Mouse (Mus musculus): ENCODE results near the gene Morn3.
A peak's percentile ranks its signal among the peaks of the same experiment; 100 is the strongest.

Morn3 gene

DNA sequence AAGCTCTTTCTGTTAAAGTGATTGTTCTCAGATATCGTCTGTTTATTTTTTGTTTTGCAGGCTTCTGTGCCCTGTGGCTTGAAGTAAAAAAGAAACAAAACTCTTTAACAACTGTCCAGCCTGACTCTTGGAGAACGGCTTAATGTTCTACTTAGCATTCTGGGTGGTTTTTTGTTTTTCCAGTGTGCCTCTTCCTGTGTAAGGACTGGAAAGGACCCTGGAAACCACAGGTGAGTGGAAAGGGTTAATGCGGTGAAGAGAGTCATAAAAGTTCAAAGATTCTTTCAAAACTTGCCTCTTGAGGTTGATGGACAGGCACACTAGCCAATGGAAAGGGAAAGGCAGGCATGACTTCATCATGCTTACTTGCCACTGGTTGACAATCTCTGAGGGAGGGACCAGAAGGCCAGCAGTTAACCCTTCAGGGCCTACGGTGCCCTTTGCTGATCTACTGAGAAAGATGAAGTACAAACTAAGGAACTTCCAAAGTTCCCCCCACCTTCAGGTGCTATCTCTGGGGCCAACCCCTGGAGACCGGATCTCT, 52.4 kb downstream of the Morn3 start:
- peak; percentile 88 to 90 for DNase-seq (ENCODE audit: low spot score in 2 of 2)

DNA sequence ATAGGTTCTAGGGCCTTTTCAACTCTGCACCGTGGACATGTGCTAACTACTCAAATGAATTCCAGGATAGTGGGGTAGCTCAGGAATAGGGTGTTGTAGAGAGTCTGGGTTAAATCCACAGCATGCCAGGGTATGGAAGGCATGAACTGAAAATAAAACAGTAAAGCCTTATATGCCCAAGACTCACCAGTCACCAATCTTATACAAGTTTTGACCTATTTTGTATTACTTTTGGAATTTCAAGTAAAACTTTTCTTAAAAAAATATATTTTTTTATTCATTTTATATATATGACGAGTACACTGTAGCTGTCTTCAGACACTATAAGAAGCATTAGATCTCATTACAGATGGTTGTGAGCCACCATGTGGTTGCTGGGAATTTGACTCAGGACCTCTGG, 53.0 kb downstream of the Morn3 start:
- DNase-seq (ENCODE audit: low spot score in 2 of 2): no peak

DNA sequence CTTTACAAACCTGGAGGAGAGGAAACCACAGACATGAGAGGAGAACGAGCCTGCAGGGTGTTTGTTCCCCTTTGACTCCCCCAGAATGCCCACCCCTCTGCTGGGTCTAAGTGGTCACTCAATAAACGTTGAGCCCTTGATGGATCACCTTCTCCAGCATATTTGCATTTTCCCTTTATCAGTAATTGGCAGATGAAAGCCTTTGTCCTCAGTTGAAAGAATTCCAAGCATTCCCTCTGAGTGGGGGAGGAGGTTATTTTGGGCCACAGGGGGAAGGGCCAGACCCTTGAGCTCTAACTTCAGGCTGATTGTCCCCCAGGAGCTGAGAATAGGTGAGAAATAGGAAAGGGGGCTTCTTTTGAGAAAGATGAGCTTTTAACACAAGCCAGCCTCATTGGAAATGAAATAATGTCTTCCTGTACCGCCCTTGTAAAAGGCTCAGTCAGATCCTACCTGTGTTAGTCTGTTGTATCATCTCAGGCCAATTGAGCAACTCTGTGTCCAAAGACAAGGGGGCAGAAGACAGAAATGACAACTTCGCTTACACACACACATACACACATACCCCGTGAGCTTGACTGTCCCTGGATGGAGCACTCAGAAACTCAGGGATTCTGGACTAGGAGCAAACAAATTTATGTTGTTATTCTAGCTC, 55.3 kb downstream of the Morn3 start:
- DNase-seq (ENCODE audit: low spot score in 2 of 2): no peak

DNA sequence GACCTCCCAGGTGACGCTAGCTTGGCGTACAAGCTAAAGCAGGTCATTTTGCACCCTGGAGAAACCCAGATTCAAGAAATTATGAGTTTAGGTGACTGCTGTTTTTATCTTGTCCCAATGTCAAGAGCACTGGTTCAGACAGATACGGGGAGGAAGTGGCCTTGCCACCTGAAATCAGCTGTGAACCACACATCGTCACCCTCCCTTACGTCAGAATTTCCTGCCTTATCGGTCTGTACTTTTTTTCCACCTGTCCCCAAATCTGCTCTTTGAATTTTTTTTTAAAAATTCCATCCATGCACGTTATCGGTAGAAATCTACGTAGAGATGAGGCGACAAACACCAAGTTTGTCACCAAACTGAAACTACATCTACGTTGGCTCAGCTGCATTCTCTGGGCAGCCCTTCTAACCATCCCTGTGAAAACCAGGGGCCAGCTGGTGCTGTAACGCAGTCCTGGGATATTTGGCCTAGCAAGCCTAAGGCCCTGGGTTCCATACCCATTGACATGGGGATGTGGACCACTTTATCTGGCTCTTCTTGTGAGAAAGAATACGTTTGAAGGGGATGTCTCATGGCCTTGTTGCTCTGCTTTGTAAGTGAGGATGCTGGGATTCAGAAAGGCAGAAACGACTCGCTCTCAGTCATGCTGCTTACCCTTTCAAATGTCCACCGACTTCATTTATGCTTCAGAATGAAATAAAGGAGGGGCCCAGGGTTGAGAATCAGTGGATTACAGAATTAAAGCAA, 56.2 kb downstream of the Morn3 start:
- DNase-seq (ENCODE audit: low spot score in 2 of 2): no peak

DNA sequence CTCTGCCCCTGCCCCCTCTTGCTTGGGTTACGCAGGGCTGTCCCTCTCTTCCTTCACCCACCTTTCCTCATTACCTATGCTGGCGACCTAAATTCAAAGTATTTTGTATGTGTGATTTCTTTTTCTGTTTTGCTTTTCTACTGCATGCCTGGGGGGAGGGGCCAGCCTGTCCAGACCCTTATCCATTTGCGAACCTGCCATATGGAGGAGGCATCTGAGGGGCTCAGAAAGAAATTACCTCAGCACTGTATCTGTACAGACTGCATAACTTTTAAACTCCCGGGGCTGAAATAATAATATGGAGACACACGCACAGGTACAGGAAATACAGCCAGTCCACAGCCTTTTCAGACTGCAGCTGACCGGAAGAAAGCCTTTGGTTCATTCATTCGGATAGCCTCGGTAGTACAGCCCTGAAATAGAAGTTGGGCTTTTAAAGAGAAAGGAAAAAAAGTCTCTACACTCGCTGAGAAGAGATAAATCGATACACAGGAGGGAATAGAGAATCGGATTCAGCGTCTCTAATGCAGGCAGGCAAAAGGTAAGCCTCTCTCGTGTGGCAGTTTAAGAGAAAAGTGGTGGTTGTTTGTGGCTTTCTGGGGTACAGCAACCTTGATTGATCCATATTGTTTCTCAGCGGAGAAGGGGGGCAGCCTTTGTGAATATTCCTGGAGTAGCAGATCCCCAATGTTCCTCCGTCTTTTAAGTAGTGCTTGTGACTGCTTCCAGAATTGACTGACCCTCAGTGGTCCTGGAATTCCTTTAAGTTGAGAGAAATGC, 57.1 kb downstream of the Morn3 start, which contains the start of gene Kdm2b:
Kdm2b (minus strand) TSS at position 273 of the 780 bp plus-strand sequence.
- peak in 1 of 2 experiments; percentile 44 for DNase-seq (ENCODE audit: low spot score in 2 of 2)

DNA sequence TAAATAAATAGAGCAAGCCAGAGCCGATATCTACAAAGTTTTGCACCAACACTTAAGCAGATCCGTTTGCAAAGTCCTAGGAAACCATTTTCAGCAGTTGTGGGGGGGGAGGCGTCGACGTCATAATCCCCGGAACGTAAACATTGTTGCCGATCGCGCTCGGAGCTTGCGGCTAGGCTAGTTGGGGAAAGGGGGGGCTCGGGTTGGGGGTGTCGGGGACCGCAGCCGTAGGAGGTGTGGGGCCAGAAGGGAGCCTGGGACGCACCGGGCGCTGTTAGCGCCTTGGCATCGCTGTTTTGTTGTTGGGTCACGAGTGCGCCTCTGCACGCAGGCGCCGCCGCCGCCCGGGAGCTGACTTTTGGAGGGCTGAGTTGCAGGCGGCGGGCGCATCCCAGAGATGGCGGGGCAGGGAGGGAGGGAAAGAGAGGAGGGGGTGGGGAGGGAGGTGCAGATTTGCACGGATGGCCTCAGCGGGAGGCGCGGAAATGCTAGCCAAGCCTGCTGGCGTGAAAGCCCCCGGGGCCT, 57.8 kb downstream of the Morn3 start:
- DNase-seq (ENCODE audit: low spot score in 2 of 2): peak; percentile 60 to 64

DNA sequence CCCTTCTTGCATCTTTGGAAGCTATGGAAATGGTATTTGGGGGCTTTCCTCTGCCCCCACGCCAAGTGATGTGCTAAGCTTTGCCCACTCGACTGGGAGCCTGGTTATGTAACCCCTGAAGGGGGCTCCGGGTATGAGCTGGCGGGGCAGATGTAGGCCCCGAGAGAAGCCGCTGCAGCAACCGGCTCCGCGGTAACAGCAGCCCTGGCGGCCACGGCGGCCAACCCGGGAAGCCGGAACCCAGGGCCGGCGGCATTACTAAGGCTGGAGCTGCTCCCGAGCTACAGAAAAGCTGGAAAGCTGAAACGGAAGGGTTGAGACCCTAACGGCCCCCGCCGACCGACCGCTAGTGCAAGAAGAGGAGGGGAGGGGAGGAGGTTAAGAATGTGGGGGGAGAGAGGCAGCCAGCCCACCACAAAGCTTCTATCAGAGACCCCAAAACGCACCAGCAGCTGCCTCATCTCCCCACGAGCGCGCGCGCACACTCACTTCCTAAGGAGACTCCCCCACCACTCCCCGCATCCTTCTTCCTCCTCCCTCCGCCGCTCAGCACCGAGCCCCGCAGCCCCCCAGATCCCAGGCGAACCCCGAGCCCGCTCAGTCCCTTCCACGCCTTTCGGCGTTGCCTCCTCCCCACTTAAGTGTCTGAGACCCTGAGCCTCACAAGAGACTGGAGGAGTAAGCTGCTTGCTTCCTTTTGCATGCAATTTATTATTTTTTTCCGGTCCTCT, 58.6 kb downstream of the Morn3 start:
- DNase-seq (ENCODE audit: low spot score in 2 of 2): peak; percentile 31 to 47

DNA sequence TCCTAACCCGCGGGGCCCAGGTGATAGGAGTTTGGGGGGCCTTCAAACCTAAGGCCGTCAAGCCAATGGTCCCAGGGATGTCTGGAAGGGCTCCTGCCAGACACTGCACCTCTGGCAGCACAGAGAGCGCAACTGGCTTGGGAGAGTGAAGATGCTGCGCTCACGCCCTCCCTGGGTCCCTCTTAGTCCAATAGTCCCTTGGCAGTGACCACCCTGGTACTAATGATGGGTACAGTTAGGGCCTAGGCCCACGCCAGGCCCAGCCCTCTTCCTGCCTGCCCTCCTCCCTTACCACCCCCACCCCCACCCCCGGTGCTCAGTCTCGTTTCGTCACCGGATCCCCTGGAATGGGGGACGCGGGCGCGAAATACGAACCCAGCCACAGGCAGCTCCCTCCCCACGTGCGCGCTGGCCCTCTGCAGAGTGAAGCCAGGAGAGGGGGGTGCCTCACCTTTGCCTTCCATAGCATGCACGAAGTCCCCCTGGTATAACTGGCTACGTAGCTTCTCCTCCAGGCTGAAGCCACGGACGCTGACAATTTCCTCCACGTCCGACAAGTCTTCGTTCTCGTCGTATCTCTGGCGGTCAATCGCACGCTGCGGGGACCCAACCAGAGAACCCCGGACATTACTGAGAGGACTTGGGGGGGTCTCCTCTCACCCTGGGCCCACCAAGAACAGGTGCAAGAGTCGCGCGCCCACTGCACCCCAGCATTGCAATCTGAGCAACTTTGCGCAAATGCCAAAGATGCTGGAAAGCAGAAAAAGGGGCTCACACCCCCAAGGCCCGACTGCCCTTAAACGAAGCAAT, 59.4 kb downstream of the Morn3 start:
- peak in 1 of 2 experiments; percentile 19 for DNase-seq (ENCODE audit: low spot score in 2 of 2)

DNA sequence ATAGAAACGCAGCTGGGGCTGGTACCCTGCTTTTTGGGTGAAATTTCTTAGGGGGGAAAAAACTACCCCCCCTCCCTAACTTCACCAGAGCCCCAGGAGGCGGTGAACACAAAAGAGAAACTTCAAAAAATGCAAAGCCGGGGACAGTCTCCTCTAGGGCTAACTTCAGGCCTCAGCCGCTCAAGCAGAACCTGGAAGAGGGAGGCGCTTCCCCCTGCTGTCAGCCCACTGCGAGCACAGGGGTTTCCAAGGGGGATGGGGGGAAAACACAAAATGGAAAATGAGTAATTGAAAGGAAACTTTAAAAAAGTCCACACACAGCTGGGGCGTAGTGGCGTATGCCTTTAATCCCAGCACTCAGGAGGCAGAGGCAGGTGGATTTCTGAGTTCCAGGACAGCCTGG, 60.7 kb downstream of the Morn3 start:
- DNase-seq (ENCODE audit: low spot score in 2 of 2): no peak

All from heart, adult 9 months (tissue).